Mouse (Mus musculus) hindbrain, embryonic 11.5 days (tissue): Measurements from ENCODE around the gene Eng. TPM values are rescaled to one million over a fixed set of nuclear protein-coding genes. Genes with fewer than 3 reads are reported as not detected.

Experiments used
- ATAC-seq: fragments of 200-750 bp; cut with Nextera tagmentation; 2 replicates; pipeline ENCODE4 v1.8.0; 2017; ENCODE audit warnings: mild to moderate bottlenecking, moderate TSS enrichment, moderate library complexity; ENCODE audit not compliant: low FRiP score
- DNase-seq: peaks from one replicate; pipeline ENCODE4 v3.0.0-alpha.2; 2015; ENCODE audit warnings: low spot score
- H3K27ac ChIP-seq: fragments of 300-500 bp; sonication (generic); 2 replicates; pipeline ENCODE4 v1.5.1; 2014; ENCODE audit warnings: mild to moderate bottlenecking, low read depth, low read length
- H3K27me3 ChIP-seq: fragments of 300-500 bp; sonication (generic); 2 replicates; pipeline ENCODE4 v1.6.1; 2014; ENCODE audit warnings: mild to moderate bottlenecking, low read length, moderate library complexity, mixed read lengths; ENCODE audit not compliant: control insufficient read depth, insufficient read depth
- H3K36me3 ChIP-seq: fragments of 300-500 bp; sonication (generic); 2 replicates; pipeline ENCODE4 v1.6.1; 2014; ENCODE audit warnings: mild to moderate bottlenecking, low read length, moderate library complexity, mixed read lengths; ENCODE audit not compliant: control insufficient read depth, insufficient read depth
- H3K4me1 ChIP-seq: fragments of 300-500 bp; sonication (generic); replicated peaks from 2 replicates; pipeline ENCODE4 v1.6.1; 2014; ENCODE audit warnings: low read length, mixed read lengths; ENCODE audit not compliant: control insufficient read depth, insufficient read depth
- H3K4me2 ChIP-seq: fragments of 300-500 bp; sonication (generic); replicated peaks from 2 replicates; pipeline ENCODE4 v1.6.1; 2014; ENCODE audit warnings: mild to moderate bottlenecking, low read depth, low read length
- H3K4me3 ChIP-seq: fragments of 300-500 bp; sonication (generic); 2 replicates; pipeline ENCODE4 v1.5.1; 2014; ENCODE audit warnings: low read depth, low read length
- H3K9ac ChIP-seq: fragments of 300-500 bp; sonication (generic); 2 replicates; pipeline ENCODE4 v1.6.1; 2014; ENCODE audit warnings: low read depth, low read length
- H3K9me3 ChIP-seq: fragments of 300-500 bp; sonication (generic); 2 replicates; pipeline ENCODE4 v1.6.1; 2016; ENCODE audit warnings: low read length; ENCODE audit not compliant: control insufficient read depth
- WGBS: fragments of 180-500 bp; shearing (Covaris S2); extraction: QIAGEN DNeasy Blood & Tissue Kit; methylation state at CpG from one replicate; pipeline ENCODE4 v1.1.7; 2014; 5-methylcytosine and 5-hydroxymethylcytosine counted together
- polyA plus RNA-seq: library from polyadenylated mRNA; unstranded; fragments of >200 nt; fragmentation: Nextera tagmentation; extraction: Ambion mirVana; gene quantifications from 2 replicates; pipeline ENCODE4 v1.2.1, GENCODE M21; 2014

The Eng gene
- polyA plus RNA-seq, 1 experiment from 2014 or later, result 23.1 TPM

DNA sequence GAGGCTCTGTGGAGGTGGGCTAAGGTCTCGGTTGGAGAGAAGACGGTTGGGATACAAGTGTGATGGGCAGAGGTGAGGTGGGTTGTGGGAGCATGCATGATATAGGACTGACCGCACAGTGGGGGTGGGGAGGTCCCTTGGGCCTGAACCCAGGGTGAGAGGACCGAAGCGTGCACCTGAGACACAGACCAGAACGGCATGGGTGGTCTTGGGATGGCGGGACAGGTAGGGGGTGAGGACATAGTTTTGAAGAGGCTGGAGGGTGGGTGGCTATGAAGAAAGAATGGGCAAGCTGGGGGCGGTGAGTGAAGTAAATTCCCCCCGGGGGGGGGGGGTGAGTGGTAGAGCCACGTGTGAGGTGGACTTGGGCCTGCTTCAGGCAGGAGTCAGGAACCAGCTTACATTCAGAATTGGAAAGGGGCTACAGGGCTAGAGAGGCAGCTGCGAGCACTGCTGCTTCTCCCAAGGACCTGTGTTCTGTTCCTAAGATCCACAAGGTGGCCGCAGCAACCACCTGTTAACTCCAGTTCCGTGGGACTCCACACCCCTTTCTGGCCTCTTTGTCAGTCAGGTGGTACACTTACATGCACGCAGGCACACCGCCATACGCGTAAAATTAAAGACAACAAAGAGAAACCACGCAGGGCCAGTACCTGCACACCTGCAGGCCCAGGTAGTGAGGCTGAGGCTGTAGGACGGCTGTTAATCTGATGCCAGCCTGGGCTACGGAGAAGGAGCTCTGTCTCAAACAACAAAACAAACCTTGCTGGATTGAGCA lies 18.9 kb upstream of the Eng start:
- no peak overlapping the region for H3K27ac ChIP-seq

DNA sequence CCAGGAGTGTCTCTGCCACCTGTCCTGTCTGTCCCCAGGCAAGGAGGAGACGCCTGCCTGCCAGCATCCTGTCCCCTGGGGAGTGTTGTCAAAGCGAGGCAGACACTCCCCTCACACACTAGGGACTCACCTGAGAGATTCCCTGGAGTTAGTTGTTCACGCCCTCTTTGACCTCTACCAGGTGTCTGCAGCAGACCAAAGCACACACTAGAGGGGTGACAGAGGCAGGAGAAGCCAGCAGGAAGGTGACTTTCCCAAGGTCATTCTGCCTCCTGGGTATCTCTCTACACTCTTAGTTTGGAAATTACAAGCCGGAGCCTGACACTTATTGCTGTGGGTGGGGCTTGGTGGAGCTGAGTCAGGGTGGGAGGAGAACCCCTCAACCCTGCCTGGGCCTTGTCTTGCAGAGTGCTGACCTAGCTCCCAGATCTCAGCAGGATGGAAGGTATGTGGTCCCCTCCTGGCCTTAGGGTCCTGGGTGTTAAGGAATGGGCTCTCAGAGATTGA lies 18.3 kb upstream of the Eng start:
- H3K4me2 ChIP-seq, result no peak overlapping the region
- no peaks in the 10 kb centered on the region for H3K9me3 ChIP-seq
- 72% methylated on average over 4 of the region's 4 CpGs for WGBS
- DNase-seq (no peak), ATAC-seq (no peak)
- H3K9ac ChIP-seq, result no peak overlapping the region
- H3K36me3 ChIP-seq, result no peaks in the 10 kb centered on the region
- peaks cover 15% of the 10 kb centered on the region for H3K4me1 ChIP-seq
- H3K27ac ChIP-seq, result no peak overlapping the region
- no peak overlapping the region for H3K4me3 ChIP-seq
- no peaks in the 10 kb centered on the region for H3K27me3 ChIP-seq

More for the DNA sequence above, 18.9 kb upstream of the Eng start:
- Histone ChIP-seq H3K4me2 (no peak overlapping the region), H3K36me3 (no peaks in the 10 kb centered on the region), H3K9me3 (no peaks in the 10 kb centered on the region), H3K9ac (no peak overlapping the region), H3K4me1 (peaks cover 15% of the 10 kb centered on the region), H3K27me3 (no peaks in the 10 kb centered on the region), H3K4me3 (no peak overlapping the region)
- DNase-seq, result no peak
- no peak for ATAC-seq
- 64% methylated on average over 20 of the region's 20 CpGs for WGBS

DNA sequence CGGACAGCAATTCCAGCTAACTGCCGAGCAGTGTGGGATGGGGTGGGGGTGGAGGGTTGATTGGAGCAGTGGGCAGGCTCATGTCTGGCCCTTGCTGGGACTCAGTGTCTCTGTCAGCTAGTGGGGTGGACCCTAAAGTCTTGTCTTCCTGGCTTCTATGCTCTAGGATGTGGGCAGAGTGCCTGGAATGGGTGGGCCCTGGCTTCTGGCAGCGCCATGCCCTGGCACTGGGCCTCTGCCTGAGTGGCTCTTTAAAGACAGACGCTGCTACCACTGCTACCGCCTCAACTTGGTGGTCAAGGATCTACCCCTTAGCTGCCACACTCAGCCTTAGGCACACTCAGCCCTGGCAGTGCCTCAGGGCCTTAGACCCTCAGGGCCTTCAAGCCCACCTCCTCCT lies 17.7 kb upstream of the Eng start:
- Histone ChIP-seq H3K4me2 (peak overlapping the region; percentile 20; the same call in 1 of the 2 replicates), H3K4me3 (no peak overlapping the region), H3K36me3 (no peaks in the 10 kb centered on the region), H3K9ac (peak overlapping the region; percentile 32), H3K27me3 (no peaks in the 10 kb centered on the region), H3K4me1 (peaks cover 15% of the 10 kb centered on the region), H3K9me3 (no peaks in the 10 kb centered on the region), H3K27ac (peak overlapping the region; percentile 47; the same call in 1 of the 2 replicates)
- 54% methylated on average over 5 of the region's 5 CpGs for WGBS
- ATAC-seq, result peak; percentile 16; the same call in 1 of the 2 replicates
- no peak for DNase-seq

DNA sequence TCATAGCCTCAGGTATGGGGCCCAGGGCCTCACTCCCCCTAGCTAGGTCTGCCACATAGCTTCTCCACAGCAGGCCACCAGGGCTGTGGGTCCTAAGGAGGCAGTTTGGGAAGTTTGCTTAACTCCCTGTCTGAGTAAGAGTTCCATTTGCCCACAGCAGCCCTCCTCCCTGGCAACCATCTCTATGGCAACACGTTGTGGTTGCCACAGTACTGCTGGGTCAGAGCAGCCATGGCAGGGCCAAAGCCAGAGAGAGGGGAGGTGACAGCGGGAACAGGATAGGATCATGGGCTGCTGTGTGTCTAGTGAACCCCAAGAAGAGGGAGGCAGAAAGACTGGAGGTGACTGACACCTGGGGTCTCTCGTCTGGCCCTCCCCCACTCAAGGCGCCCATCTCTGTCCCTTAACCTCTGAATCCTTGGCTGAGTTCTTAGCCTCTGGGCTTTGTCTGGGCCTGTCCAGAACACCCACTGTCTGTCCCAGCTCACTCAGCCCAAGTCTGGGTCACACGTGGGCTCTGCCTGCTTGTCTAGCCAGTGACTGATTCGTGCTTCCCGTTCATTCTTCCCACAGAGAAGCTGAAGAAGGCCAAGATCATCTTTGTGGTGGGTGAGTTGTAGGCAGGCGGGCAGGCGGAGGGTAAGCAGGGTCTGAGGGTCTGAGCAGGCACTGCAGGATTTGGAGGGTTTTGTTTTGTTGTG lies 17.0 kb upstream of the Eng start:
- Histone ChIP-seq H3K27me3 (no peaks in the 10 kb centered on the region), H3K36me3 (no peaks in the 10 kb centered on the region), H3K4me3 (no peak overlapping the region), H3K4me2 (peak overlapping the region; percentile 20; the same call in 1 of the 2 replicates), H3K4me1 (peaks cover 15% of the 10 kb centered on the region), H3K9ac (peak overlapping the region; percentile 32), H3K27ac (peak overlapping the region; percentile 47), H3K9me3 (no peaks in the 10 kb centered on the region)
- 32% methylated on average over 9 of the region's 9 CpGs for WGBS
- DNase-seq, result peak; percentile 85
- peak; percentile 77 for ATAC-seq

DNA sequence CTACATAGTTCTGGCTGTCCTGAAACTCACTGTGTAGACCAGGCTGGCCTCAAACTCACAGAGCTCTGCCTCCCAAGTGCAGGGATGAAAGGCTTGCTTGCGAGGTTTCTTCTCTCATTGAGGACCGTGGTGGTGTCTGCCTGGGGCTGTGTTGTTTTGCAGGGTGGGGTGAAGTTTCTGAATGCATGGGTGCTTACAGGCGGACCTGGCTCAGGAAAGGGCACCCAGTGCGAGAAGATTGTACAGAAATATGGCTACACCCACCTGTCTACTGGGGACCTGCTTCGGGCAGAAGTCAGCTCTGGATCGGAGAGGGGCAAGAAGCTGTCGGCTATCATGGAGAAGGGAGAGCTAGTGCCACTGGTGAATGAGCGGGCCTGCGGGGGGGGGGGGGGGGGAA lies 16.4 kb upstream of the Eng start:
- no peaks in the 10 kb centered on the region for H3K27me3 ChIP-seq
- H3K4me3 ChIP-seq, result no peak overlapping the region
- ATAC-seq, result no peak
- no peak overlapping the region for H3K4me2 ChIP-seq
- peak overlapping the region; percentile 7; the same call in 1 of the 2 replicates for H3K27ac ChIP-seq
- WGBS, result 82% methylated on average over 7 of the region's 9 CpGs
- H3K4me1 ChIP-seq, result peaks cover 15% of the 10 kb centered on the region
- H3K9ac ChIP-seq, result no peak overlapping the region
- no peaks in the 10 kb centered on the region for H3K36me3 ChIP-seq
- DNase-seq, result no peak
- no peaks in the 10 kb centered on the region for H3K9me3 ChIP-seq

DNA sequence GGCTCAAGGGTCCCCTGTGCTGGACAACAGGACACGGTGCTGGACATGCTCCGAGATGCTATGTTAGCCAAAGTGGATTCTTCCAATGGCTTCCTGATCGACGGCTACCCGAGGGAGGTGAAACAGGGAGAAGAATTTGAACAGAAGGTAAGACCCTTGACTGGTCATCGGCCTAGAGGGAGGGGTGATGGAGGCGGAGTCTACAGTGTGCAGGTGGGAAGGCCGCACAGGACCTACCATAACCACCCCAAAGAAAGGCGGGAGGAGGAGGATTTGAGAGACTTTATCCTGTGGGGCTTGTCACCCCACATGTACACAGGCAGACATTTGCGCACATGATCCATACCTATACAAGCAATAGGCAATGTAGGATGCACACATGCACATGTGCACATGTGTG lies 15.3 kb upstream of the Eng start:
- no peak overlapping the region for H3K4me3 ChIP-seq
- peaks cover 13% of the 10 kb centered on the region for H3K4me1 ChIP-seq
- no peak for ATAC-seq

DNA sequence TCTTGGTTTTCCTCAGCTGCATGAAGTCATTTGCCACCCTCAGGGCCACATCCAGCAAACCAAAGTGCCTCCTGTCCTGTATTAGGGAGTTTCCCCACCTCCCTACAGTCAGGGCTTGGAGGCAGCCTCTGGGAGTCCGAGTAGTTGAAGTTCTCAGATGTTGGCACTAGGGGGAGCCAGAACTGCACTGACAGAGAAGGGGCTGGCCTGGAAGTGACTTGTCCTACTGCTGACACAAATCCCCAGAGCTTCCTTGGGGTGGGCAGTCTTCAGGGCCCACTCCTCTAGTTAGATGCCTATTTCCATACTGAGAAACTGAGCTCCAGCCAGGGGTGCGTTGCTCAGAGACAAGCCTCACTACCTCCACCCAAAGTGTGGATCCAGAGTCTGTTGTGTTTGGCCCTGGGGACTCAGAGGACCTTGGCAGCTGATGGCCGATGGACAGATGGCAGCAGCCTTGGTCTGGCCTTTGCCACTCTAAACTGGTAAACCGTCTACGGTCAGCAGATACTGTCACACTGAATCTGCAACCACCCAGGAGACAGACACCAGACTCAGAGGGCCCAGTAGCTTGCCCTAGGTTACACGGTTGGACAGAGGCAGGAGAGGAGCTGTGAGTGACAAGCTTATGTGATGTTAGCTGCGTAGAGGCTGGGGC lies 14.5 kb upstream of the Eng start:
- ATAC-seq (peak; percentile 31; the same call in 1 of the 2 replicates), DNase-seq (peak; percentile 88)
- Histone ChIP-seq H3K9ac (no peak overlapping the region), H3K4me1 (peaks cover 13% of the 10 kb centered on the region), H3K36me3 (no peaks in the 10 kb centered on the region), H3K27ac (no peak overlapping the region), H3K27me3 (no peaks in the 10 kb centered on the region), H3K4me2 (no peak overlapping the region), H3K4me3 (no peak overlapping the region), H3K9me3 (no peaks in the 10 kb centered on the region)
- WGBS, result 51% methylated on average over 7 of the region's 7 CpGs

More for the DNA sequence above, 15.3 kb upstream of the Eng start:
- Histone ChIP-seq H3K9me3 (no peaks in the 10 kb centered on the region), H3K9ac (no peak overlapping the region), H3K36me3 (no peaks in the 10 kb centered on the region), H3K27ac (no peak overlapping the region), H3K4me2 (no peak overlapping the region), H3K27me3 (no peaks in the 10 kb centered on the region)
- DNase-seq, result no peak
- 89% methylated on average over 10 of the region's 10 CpGs for WGBS

DNA sequence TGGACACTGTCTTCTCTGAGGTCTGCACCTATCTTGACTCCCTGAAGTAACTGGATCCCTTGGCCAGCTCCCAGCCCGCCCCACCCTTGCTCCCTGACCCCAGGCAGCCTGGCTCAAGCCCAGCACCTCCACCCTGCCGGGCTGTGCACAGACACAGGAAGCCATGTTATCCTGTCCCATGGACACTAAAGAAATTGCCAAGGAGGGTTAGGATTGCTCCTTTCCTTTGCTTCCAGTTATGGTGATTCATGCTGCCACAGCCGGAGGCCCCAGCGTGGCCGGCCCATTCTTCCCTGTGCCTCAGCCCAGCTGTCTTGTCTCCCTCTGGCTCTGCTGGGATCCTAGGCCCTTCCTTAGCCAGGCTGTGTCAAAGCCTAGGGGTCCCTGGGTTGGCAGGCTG lies 12.7 kb upstream of the Eng start:
- peaks cover 15% of the 10 kb centered on the region for H3K4me1 ChIP-seq
- no peak overlapping the region for H3K4me3 ChIP-seq
- WGBS, result 85% methylated on average over 5 of the region's 5 CpGs

More for the DNA sequence above, 12.7 kb upstream of the Eng start:
- H3K9me3 ChIP-seq, result no peaks in the 10 kb centered on the region
- H3K36me3 ChIP-seq, result no peaks in the 10 kb centered on the region
- no peak overlapping the region for H3K27ac ChIP-seq
- H3K9ac ChIP-seq, result no peak overlapping the region
- ATAC-seq (no peak), DNase-seq (no peak)
- no peak overlapping the region for H3K4me2 ChIP-seq
- no peaks in the 10 kb centered on the region for H3K27me3 ChIP-seq
